Mouse (Mus musculus) stomach, embryonic 16.5 days (tissue): ENCODE measurements around the gene Pgd. TPM values are rescaled to one million over a fixed set of nuclear protein-coding genes. Genes with fewer than 3 reads are reported as not detected.

Experiments used
- ATAC-seq: fragments of 200-750 bp; cut with Nextera tagmentation; 2 replicates; pipeline ENCODE4 v1.8.0; 2017; ENCODE audit warnings: moderate number of reproducible peaks, moderate TSS enrichment; ENCODE audit not compliant: insufficient read depth, low FRiP score
- H3K27ac ChIP-seq: fragments of 300-500 bp; sonication (generic); 2 replicates; pipeline ENCODE4 v1.5.1; 2014; ENCODE audit warnings: low read length
- H3K27me3 ChIP-seq: fragments of 300-500 bp; sonication (generic); 2 replicates; pipeline ENCODE4 v1.6.1; 2014; ENCODE audit warnings: low read length, control low read depth, mixed read lengths; ENCODE audit not compliant: control insufficient read depth, insufficient read depth
- H3K36me3 ChIP-seq: fragments of 300-500 bp; sonication (generic); 2 replicates; pipeline ENCODE4 v1.6.1; 2014; ENCODE audit warnings: low read length; ENCODE audit not compliant: control insufficient read depth, insufficient read depth
- H3K4me1 ChIP-seq: fragments of 300-500 bp; sonication (generic); 2 replicates; pipeline ENCODE4 v1.6.1; 2014; ENCODE audit warnings: low read length, control low read depth, mixed read lengths; ENCODE audit not compliant: control insufficient read depth, insufficient read depth
- H3K4me2 ChIP-seq: fragments of 300-500 bp; sonication (generic); 2 replicates; pipeline ENCODE4 v1.6.1; 2014; ENCODE audit warnings: low read depth, low read length, mixed read lengths
- H3K4me3 ChIP-seq: fragments of 300-500 bp; sonication (generic); replicated peaks from 2 replicates; pipeline ENCODE4 v1.5.1; 2014; ENCODE audit warnings: mild to moderate bottlenecking, low read length
- H3K9ac ChIP-seq: fragments of 300-500 bp; sonication (generic); 2 replicates; pipeline ENCODE4 v1.6.1; 2014; ENCODE audit warnings: low read length
- H3K9me3 ChIP-seq: fragments of 300-500 bp; sonication (generic); replicated peaks from 2 replicates; pipeline ENCODE4 v1.6.1; 2016; ENCODE audit warnings: low read length, control low read depth; ENCODE audit not compliant: control insufficient read depth
- WGBS: fragments of 180-500 bp; shearing (Covaris S2); extraction: QIAGEN DNeasy Blood & Tissue Kit; methylation state at CpG from one replicate; pipeline ENCODE4 v1.1.7; 2014; 5-methylcytosine and 5-hydroxymethylcytosine counted together
- polyA plus RNA-seq: library from polyadenylated mRNA; unstranded; fragments of >200 nt; fragmentation: Nextera tagmentation; extraction: Ambion mirVana; gene quantifications from 2 replicates; pipeline ENCODE4 v1.2.1, GENCODE M21; 2015

Pgd gene
- polyA plus RNA-seq, 1 experiment from 2014 or later, result 206 TPM

- Histone ChIP-seq H3K4me2 (no peak overlapping the region), H3K9ac (no peak overlapping the region), H3K4me3 (no peak overlapping the region), H3K27me3 (no peaks in the 10 kb centered on the region), H3K9me3 (no peaks in the 10 kb centered on the region), H3K27ac (no peak overlapping the region), H3K4me1 (peaks cover 7% of the 10 kb centered on the region; the same call in 1 of the 2 replicates), H3K36me3 (peaks cover 25% of the 10 kb centered on the region; the same call in 1 of the 2 replicates)
- ATAC-seq, result no peak
- WGBS, result 78% methylated on average over 9 of the region's 9 CpGs
Measured at GRCm38 (mm10) chr4:149149196-149149595, 17.4 kb downstream of the Pgd start.

DNA sequence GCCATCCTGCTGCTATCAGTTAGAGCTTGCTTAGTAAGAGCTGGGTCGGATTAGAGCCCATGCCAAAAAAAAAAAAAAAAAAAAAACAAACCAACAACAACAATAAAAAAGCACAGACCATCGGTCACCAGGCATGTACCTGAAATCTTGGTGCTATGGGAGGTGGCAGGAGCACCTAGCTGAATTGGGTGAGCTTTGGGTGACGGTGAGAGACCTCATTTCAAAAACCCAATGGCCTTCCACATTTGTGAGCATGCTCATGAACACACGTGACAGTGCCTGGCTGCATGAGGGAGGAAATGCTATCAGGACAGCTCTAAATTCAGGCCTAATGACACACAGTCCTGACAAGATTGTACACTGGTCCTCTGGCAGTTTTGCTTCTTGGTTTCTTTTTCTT is 18.5 kb downstream of the Pgd start:
- H3K27ac ChIP-seq, result peak overlapping the region; percentile 51; the same call in 1 of the 2 replicates
- H3K27me3 ChIP-seq, result no peaks in the 10 kb centered on the region
- peaks cover 7% of the 10 kb centered on the region; the same call in 1 of the 2 replicates for H3K4me1 ChIP-seq
- H3K4me2 ChIP-seq, result no peak overlapping the region
- no peak for ATAC-seq
- no peaks in the 10 kb centered on the region for H3K9me3 ChIP-seq
- H3K36me3 ChIP-seq, result peaks cover 16% of the 10 kb centered on the region; the same call in 1 of the 2 replicates
- H3K9ac ChIP-seq, result no peak overlapping the region
- WGBS, result 73% methylated on average over 4 of the region's 4 CpGs
- H3K4me3 ChIP-seq, result no peak overlapping the region

GRCm38 (mm10) chr4:149147528-149147927 is 19.0 kb downstream of the Pgd start:
- WGBS, result 61% methylated on average over 7 of the region's 7 CpGs
- ATAC-seq, result no peak
- H3K27ac ChIP-seq, result peak overlapping the region; percentile 51; the same call in 1 of the 2 replicates

DNA sequence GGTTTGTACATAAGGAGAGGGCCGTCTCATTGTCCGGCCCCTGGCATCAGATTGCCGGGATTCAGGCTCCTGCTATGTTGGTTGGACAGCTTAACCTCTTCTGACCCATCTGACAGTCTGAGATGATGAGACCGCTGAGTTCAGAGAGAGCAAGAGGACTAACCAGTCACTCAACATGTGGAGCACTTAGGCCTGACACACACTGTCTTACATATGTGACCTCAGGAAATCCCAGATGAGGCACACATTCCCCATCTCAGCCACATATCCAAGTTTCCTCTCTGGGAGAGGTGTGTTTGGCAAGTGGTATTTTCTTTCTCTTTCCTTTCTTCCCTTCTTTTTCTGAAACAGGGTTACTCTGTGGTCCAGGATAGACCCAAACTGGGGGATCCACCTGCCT is 21.4 kb downstream of the Pgd start:
- H3K36me3 ChIP-seq, result no peaks in the 10 kb centered on the region
- H3K4me3 ChIP-seq, result no peak overlapping the region
- 74% methylated on average over 4 of the region's 4 CpGs for WGBS
- H3K4me1 ChIP-seq, result peaks cover 7% of the 10 kb centered on the region; the same call in 1 of the 2 replicates
- no peak overlapping the region for H3K9ac ChIP-seq
- H3K27me3 ChIP-seq, result no peaks in the 10 kb centered on the region
- no peak for ATAC-seq
- H3K27ac ChIP-seq, result no peak overlapping the region
- H3K9me3 ChIP-seq, result no peaks in the 10 kb centered on the region
- no peak overlapping the region for H3K4me2 ChIP-seq

More at GRCm38 (mm10) chr4:149147528-149147927, 19.0 kb downstream of the Pgd start:
- Histone ChIP-seq H3K27me3 (no peaks in the 10 kb centered on the region), H3K9ac (no peak overlapping the region; the same call in 1 of the 2 replicates), H3K4me1 (peaks cover 7% of the 10 kb centered on the region; the same call in 1 of the 2 replicates), H3K9me3 (no peaks in the 10 kb centered on the region), H3K36me3 (peaks cover 11% of the 10 kb centered on the region; the same call in 1 of the 2 replicates), H3K4me3 (no peak overlapping the region), H3K4me2 (no peak overlapping the region)

DNA sequence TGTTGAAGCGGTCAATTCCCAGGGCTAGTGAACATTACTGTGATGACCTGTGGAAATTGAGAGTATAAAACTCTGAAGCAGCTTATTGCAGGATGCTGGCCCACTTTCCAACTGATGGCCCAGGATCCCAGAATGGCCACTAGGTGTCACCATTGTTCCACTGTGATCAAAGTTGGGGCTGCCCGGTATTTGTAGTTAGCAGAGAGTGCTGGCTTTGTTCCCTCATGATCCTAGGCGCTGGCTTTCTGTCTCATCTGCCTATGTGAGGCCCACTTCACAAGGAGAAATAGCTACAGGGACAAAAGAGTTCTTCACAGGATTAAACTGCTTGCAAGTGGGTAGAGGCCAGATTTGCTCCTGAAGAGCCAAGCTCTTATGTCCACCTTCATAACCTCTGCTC is 22.1 kb downstream of the Pgd start:
- Histone ChIP-seq H3K4me1 (peaks cover 7% of the 10 kb centered on the region; the same call in 1 of the 2 replicates), H3K36me3 (no peaks in the 10 kb centered on the region), H3K4me2 (no peak overlapping the region), H3K27me3 (no peaks in the 10 kb centered on the region), H3K4me3 (no peak overlapping the region), H3K9me3 (no peaks in the 10 kb centered on the region), H3K9ac (no peak overlapping the region), H3K27ac (no peak overlapping the region)
- peak; percentile 76; the same call in 1 of the 2 replicates for ATAC-seq
- WGBS, result 10% methylated on average over 3 of the region's 3 CpGs

GRCm38 (mm10) chr4:149143594-149143993 is 23.0 kb downstream of the Pgd start:
- Histone ChIP-seq H3K4me2 (no peak overlapping the region), H3K9me3 (no peaks in the 10 kb centered on the region), H3K36me3 (no peaks in the 10 kb centered on the region), H3K4me3 (no peak overlapping the region), H3K27ac (no peak overlapping the region), H3K4me1 (peaks cover 7% of the 10 kb centered on the region; the same call in 1 of the 2 replicates), H3K9ac (no peak overlapping the region), H3K27me3 (no peaks in the 10 kb centered on the region)
- 28% methylated on average over 4 of the region's 4 CpGs for WGBS
- ATAC-seq, result no peak

GRCm38 (mm10) chr4:149138515-149138914 is 28.1 kb downstream of the Pgd start:
- H3K9me3 ChIP-seq, result no peaks in the 10 kb centered on the region
- WGBS, result 76% methylated on average over 8 of the region's 8 CpGs
- H3K36me3 ChIP-seq, result no peaks in the 10 kb centered on the region
- H3K9ac ChIP-seq, result no peak overlapping the region
- peaks cover 8% of the 10 kb centered on the region for H3K4me1 ChIP-seq
- no peaks in the 10 kb centered on the region for H3K27me3 ChIP-seq
- H3K4me3 ChIP-seq, result no peak overlapping the region
- no peak for ATAC-seq
- H3K27ac ChIP-seq, result no peak overlapping the region
- no peak overlapping the region for H3K4me2 ChIP-seq

DNA sequence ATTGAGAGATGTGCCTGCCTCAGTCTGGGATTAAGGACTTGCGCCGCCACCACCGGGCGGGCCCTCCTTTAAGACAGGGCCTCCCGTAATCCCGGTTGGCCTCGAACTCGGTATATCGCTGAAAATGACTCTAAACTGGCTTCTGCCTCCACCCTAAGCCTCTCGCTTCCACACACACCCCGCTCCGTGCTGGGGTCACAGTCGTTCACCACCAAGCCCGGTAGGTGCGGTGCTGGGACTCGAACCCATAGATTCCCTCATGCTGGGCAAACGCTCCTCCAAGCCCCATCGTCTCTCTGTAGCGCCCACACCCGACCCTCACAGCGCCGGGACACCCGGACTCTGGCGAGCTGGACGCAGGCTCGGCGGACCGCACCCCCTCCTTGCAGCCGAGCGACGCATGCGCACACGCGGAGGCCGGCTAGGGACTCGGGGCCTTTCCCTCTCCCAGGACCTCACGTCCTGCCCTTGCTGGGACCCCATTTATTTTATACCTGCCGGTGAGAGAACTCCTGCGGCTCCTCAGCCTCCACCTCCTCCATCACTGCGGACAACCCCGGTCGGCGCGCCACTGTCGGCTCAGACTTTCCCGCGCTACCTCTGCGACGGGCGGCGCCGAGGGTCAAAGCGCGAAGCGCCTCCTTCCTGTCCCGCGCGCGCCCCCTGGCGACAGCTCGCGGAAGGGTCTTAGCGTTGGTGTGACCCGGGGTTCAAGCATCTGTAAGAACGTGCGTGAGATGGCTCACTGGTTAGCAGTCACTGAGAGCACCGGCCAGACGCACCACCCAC is 29.4 kb downstream of the Pgd start, which contains the start of gene Cenps:
Gene Cenps (minus strand): TSS at position 648 of the 789 bp plus-strand sequence.
- Histone ChIP-seq H3K27me3 (no peaks in the 10 kb centered on the region), H3K9me3 (no peaks in the 10 kb centered on the region), H3K27ac (peak within 1 kb of the TSS; percentile 88), H3K9ac (peak within 1 kb of the TSS; percentile 82), H3K4me3 (peak within 1 kb of the TSS; percentile 70), H3K4me2 (peak within 1 kb of the TSS; percentile 71), H3K36me3 (no peaks in the 10 kb centered on the region), H3K4me1 (peaks cover 8% of the 10 kb centered on the region)
- ATAC-seq, result peak; percentile 94
- under 1% methylated on average over 68 of the region's 68 CpGs for WGBS

GRCm38 (mm10) chr4:149136116-149136850 is 30.3 kb downstream of the Pgd start:
- ATAC-seq, result no peak
- Histone ChIP-seq H3K4me1 (peaks cover 8% of the 10 kb centered on the region), H3K9ac (peak overlapping the region; percentile 82), H3K4me3 (peak overlapping the region; percentile 70), H3K27ac (no peak overlapping the region), H3K36me3 (no peaks in the 10 kb centered on the region), H3K27me3 (no peaks in the 10 kb centered on the region), H3K4me2 (peak overlapping the region; percentile 71), H3K9me3 (no peaks in the 10 kb centered on the region)
- 63% methylated on average over 18 of the region's 18 CpGs for WGBS
